Mouse (Mus musculus): Measurements from ENCODE around the gene Rfk. TPM values are rescaled to one million over a fixed set of nuclear protein-coding genes. Genes with fewer than 3 reads are reported as not detected.

The Rfk gene
- polyA plus RNA-seq, 1 experiment: 985 TPM

DNA sequence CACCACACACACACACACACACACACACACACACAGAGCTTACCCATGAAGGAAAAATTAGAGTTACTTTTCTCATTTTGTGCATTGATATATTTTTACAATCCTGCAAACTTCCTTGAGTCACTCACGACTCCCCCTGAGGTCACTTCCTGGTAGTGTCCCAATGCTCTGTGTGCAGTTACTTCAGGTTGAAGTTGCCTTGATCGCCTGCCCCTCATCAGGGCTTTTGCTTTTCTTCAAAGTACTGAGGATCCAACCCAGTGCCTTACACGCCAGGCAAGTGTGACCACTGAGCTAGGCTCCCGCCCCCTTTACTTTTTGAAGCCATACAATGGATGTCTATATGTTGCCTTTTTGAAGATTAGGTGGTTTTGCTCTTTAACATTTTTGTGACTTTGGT, 6.1 kb downstream of the Rfk start:
- H3K4me3 ChIP-seq (ENCODE audit: low read depth, low read length): no peak overlapping the region
- H3K27ac ChIP-seq (ENCODE audit: insufficient read depth, low read depth, low read length): no peak overlapping the region
- H3K27me3 ChIP-seq (ENCODE audit: control insufficient read depth, insufficient read depth, low read length): no peaks in the 10 kb centered on the region
- no peak for TF ChIP-seq POLR2A (IDR thresholded peaks at IDR 0.05; ENCODE audit: low read depth, low read length)
- H3K4me1 ChIP-seq (ENCODE audit: control insufficient read depth, insufficient read depth, insufficient read length, low read length): peaks cover 6% of the 10 kb centered on the region
- 80% methylated on average over 4 of the region's 4 CpGs for WGBS
- H3K36me3 ChIP-seq (ENCODE audit: control insufficient read depth, insufficient read depth, low read length): peaks cover 47% of the 10 kb centered on the region

DNA sequence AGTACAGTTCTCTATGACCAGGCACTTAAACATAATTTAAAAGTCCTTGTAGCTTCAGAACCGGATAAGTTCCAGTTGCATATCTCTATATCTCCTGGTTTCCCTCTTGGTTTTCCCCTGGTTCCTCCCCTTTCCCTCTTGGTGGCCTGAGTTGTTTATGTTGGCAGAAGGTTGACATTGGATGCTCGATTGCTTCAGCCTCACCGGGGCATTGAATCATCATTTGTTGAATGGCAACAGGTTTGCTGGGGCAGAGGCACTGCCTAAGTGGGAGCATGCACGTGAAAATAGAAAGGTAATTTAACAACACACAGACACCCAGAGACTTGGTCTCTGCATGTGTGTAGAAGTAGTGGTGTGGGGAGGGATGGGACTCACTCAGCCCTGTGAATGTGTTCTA, 6.7 kb downstream of the Rfk start:
- no peak for TF ChIP-seq CTCF (IDR thresholded peaks at IDR 0.05; ENCODE audit: extremely low read depth, insufficient read length, insufficient replicate concordance, low read depth, low read length)
- no peak for TF ChIP-seq POLR2A (IDR thresholded peaks at IDR 0.05; ENCODE audit: low read depth, low read length)
- WGBS: 72% methylated on average over 4 of the region's 4 CpGs
- Histone ChIP-seq H3K36me3 (ENCODE audit: control insufficient read depth, insufficient read depth, low read length) (peaks cover 47% of the 10 kb centered on the region), H3K27me3 (ENCODE audit: control insufficient read depth, insufficient read depth, low read length) (no peaks in the 10 kb centered on the region), H3K27ac (ENCODE audit: insufficient read depth, low read depth, low read length) (no peak overlapping the region), H3K4me3 (ENCODE audit: low read depth, low read length) (no peak overlapping the region), H3K4me1 (ENCODE audit: control insufficient read depth, insufficient read depth, insufficient read length, low read length) (peaks cover 6% of the 10 kb centered on the region)

DNA sequence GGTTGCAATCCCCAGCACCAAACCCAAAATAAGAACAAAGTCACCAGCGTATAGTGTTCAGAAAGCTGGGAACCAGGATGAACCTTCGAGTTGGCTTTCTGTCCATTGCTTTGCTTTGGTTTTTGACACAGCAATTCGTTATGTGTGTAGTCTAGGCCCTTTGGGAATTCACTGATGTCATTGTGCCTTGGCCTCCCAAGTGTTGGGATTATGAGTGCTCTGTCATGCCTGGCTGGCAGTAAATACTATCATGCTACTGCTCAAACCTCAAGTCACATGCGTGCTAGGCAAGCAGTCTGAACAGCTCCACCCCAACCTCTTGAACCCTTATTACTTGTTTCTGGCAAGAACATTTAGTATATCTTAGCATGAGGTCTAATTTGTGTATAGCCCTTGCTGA, 9.3 kb downstream of the Rfk start:
- WGBS: 82% methylated on average over 4 of the region's 4 CpGs
- TF ChIP-seq CTCF (IDR thresholded peaks at IDR 0.05; ENCODE audit: extremely low read depth, insufficient read length, insufficient replicate concordance, low read depth, low read length): no peak
- no peak for TF ChIP-seq POLR2A (IDR thresholded peaks at IDR 0.05; ENCODE audit: low read depth, low read length)
- H3K36me3 ChIP-seq (ENCODE audit: control insufficient read depth, insufficient read depth, low read length): peaks cover 28% of the 10 kb centered on the region
- H3K4me3 ChIP-seq (ENCODE audit: low read depth, low read length): no peak overlapping the region
- peak overlapping the region; percentile 65 for H3K27ac ChIP-seq (ENCODE audit: insufficient read depth, low read depth, low read length)
- H3K27me3 ChIP-seq (ENCODE audit: control insufficient read depth, insufficient read depth, low read length): no peaks in the 10 kb centered on the region
- peaks cover 4% of the 10 kb centered on the region; the same call in 1 of the 2 replicates for H3K4me1 ChIP-seq (ENCODE audit: control insufficient read depth, insufficient read depth, insufficient read length, low read length)

DNA sequence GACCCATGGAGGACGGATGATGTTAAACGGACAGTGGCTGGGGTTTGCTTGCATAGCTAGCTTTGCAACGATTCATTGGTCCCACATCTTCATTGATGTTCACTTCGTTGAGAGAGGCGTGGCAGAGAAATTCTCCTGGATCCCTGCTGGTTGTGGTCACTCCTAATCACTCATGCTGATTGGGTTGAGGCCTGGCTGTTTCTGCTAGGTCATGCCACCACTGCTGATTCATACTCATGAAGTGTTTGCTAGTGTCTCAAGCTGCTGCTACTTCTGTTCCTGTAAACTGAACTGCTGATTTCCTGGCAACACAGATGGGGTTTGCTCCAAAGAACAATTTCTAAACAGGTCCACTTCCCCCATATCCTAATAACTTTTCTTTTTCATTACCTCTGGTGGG, 13.0 kb downstream of the Rfk start:
- Histone ChIP-seq H3K27ac (ENCODE audit: insufficient read depth, low read depth, low read length) (no peak overlapping the region), H3K4me1 (ENCODE audit: control insufficient read depth, insufficient read depth, insufficient read length, low read length) (peaks cover 13% of the 10 kb centered on the region), H3K27me3 (ENCODE audit: control insufficient read depth, insufficient read depth, low read length) (no peaks in the 10 kb centered on the region), H3K4me3 (ENCODE audit: low read depth, low read length) (no peak overlapping the region), H3K36me3 (ENCODE audit: control insufficient read depth, insufficient read depth, low read length) (no peaks in the 10 kb centered on the region)
- TF ChIP-seq CTCF (IDR thresholded peaks at IDR 0.05; ENCODE audit: extremely low read depth, insufficient read length, insufficient replicate concordance, low read depth, low read length): no peak
- no peak for TF ChIP-seq POLR2A (IDR thresholded peaks at IDR 0.05; ENCODE audit: low read depth, low read length)
- WGBS: 91% methylated on average over 5 of the region's 5 CpGs

DNA sequence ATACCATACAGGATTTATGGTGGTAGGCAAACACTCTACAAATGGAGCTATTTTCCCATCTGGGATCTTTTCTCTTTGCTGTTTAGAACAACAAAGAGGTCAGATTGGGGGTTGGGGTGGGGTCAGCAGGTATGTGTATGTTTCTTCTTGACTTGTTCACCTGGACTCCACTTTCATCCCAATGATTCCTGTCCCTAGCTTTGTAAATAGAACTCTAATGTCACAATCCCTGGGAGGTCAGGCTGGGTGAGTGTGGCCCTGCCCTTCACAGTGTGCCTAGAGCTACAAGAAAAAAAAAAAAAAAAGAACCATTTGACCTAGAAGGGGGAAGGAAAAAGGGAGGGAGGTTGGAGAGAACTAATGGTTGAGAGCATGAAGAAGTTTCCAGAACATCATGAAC, 14.7 kb downstream of the Rfk start:
- Histone ChIP-seq H3K36me3 (ENCODE audit: control insufficient read depth, insufficient read depth, low read length) (no peaks in the 10 kb centered on the region), H3K4me3 (ENCODE audit: low read depth, low read length) (no peak overlapping the region), H3K27ac (ENCODE audit: insufficient read depth, low read depth, low read length) (no peak overlapping the region), H3K4me1 (ENCODE audit: control insufficient read depth, insufficient read depth, insufficient read length, low read length) (peaks cover 19% of the 10 kb centered on the region), H3K27me3 (ENCODE audit: control insufficient read depth, insufficient read depth, low read length) (no peaks in the 10 kb centered on the region)
- TF ChIP-seq CTCF (IDR thresholded peaks at IDR 0.05; ENCODE audit: extremely low read depth, insufficient read length, insufficient replicate concordance, low read depth, low read length) (no peak), POLR2A (IDR thresholded peaks at IDR 0.05; ENCODE audit: low read depth, low read length) (no peak)

DNA sequence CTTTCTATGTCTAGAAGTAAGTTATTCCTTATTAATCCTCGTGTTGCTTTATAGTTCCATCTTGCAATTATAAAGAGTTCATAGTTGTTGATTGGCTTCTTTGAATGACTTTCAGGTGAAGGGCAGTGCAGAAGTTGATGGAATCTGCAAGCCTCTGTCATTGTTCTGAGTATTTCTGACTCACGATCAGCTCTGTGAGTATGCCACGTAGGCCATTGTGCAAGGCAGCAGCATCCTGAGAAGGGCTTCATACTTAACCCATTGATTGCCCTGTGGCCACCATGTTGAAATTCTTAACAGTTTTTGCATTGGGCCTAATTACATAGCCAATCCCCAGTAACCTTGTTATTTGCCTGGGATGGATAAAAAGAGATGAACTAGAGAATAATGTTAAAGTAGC, 15.5 kb downstream of the Rfk start:
- H3K27me3 ChIP-seq (ENCODE audit: control insufficient read depth, insufficient read depth, low read length): no peaks in the 10 kb centered on the region
- H3K4me1 ChIP-seq (ENCODE audit: control insufficient read depth, insufficient read depth, insufficient read length, low read length): peaks cover 23% of the 10 kb centered on the region
- no peak overlapping the region for H3K4me3 ChIP-seq (ENCODE audit: low read depth, low read length)
- WGBS: 73% methylated on average over 3 of the region's 3 CpGs
- TF ChIP-seq POLR2A (IDR thresholded peaks at IDR 0.05; ENCODE audit: low read depth, low read length) (no peak), CTCF (IDR thresholded peaks at IDR 0.05; ENCODE audit: extremely low read depth, insufficient read length, insufficient replicate concordance, low read depth, low read length) (no peak)
- H3K27ac ChIP-seq (ENCODE audit: insufficient read depth, low read depth, low read length): no peak overlapping the region
- no peaks in the 10 kb centered on the region for H3K36me3 ChIP-seq (ENCODE audit: control insufficient read depth, insufficient read depth, low read length)

DNA sequence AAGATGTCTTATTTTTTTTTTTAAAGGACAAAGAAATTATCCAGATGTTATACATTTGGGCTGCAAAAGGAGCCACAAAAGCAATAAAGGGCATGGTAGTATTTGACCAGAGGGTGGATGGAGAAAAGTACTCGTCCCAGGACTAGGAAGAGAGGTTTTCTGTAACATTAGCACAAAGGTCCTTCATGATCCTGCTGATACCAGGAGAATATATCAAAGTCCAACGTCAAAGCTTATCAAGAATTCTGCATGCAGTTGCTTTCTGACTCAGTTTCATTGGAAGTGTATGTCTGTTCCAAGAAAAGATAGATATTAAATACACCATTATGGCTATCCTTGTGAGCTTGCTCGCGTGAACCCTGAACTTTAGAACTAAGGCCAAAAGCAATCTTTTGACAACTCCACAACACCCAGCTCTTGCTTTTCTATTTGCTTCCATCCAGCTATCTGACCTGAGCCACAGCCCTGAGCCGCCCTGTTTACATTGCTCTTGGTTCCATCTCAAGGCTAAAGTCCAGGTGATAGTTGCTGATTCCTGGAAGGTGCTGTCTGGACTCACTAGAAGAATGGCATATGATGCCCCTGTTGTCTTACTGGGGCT, 16.7 kb downstream of the Rfk start:
- Histone ChIP-seq H3K4me1 (ENCODE audit: control insufficient read depth, insufficient read depth, insufficient read length, low read length) (peaks cover 28% of the 10 kb centered on the region), H3K36me3 (ENCODE audit: control insufficient read depth, insufficient read depth, low read length) (no peaks in the 10 kb centered on the region), H3K27ac (ENCODE audit: insufficient read depth, low read depth, low read length) (peak overlapping the region; percentile 96), H3K4me3 (ENCODE audit: low read depth, low read length) (no peak overlapping the region), H3K27me3 (ENCODE audit: control insufficient read depth, insufficient read depth, low read length) (no peaks in the 10 kb centered on the region)
- TF ChIP-seq CTCF (IDR thresholded peaks at IDR 0.05; ENCODE audit: extremely low read depth, insufficient read length, insufficient replicate concordance, low read depth, low read length) (no peak), POLR2A (IDR thresholded peaks at IDR 0.05; ENCODE audit: low read depth, low read length) (no peak)
- 27% methylated on average over 5 of the region's 5 CpGs for WGBS

Data from small intestine, adult 2 months (tissue).